In genomic region chr16:22889716-22890115, GRCm38 (mm10) we compare ENCODE assay signal across 25 mouse cellular contexts. TPM values are rescaled to one million over a fixed set of nuclear protein-coding genes. Genes with fewer than 3 reads are reported as not detected.
"Had no signal": no experiment of that assay in that cellular context is flagged by ENCODE, and none has a peak within 500 bp of the region (broad histone marks: within the 10 kb centered on the region; RNA-seq: fewer than 3 reads in every experiment).

No protein-coding gene starts in this region.

- H3K9me3 ChIP-seq: lung, embryonic 15.5 days; midbrain, embryonic 13.5 days; midbrain, embryonic 15.5 days; neural tube, embryonic 13.5 days; neural tube, embryonic 15.5 days had no signal

- H3K4me3 ChIP-seq: lung, embryonic 15.5 days; midbrain, embryonic 13.5 days; midbrain, embryonic 15.5 days; myocyte; neural tube, embryonic 13.5 days; neural tube, embryonic 15.5 days had no signal

- H3K9ac ChIP-seq: lung, embryonic 15.5 days; midbrain, embryonic 13.5 days; midbrain, embryonic 15.5 days; neural tube, embryonic 13.5 days; neural tube, embryonic 15.5 days had no signal

- H3K27me3 ChIP-seq: lung, embryonic 15.5 days; midbrain, embryonic 13.5 days; midbrain, embryonic 15.5 days; neural tube, embryonic 13.5 days; neural tube, embryonic 15.5 days had no signal

- H3K27ac ChIP-seq: lung, embryonic 15.5 days; macrophage; midbrain, embryonic 13.5 days; midbrain, embryonic 15.5 days; neural tube, embryonic 13.5 days; neural tube, embryonic 15.5 days had no signal

- H3K4me2 ChIP-seq: lung, embryonic 15.5 days; midbrain, embryonic 11.5 days; midbrain, embryonic 13.5 days; midbrain, embryonic 15.5 days; neural tube, embryonic 13.5 days; neural tube, embryonic 15.5 days had no signal

- DNase-seq: lung, adult 2 months; lung, postnatal 14 days; lung, postnatal 36 days; retina, postnatal 1 day; right cerebral cortex, adult 18-20 months; right cerebral cortex, postnatal 25 days; right cerebral cortex, postnatal 4 days; spleen, adult 18-20 months; thymus, adult 18-20 months; thymus, postnatal 14 days; thymus, postnatal 36 days had no signal

- H3K4me1 ChIP-seq: lung, embryonic 15.5 days; midbrain, embryonic 13.5 days; midbrain, embryonic 15.5 days; neural tube, embryonic 13.5 days; neural tube, embryonic 15.5 days had no signal

- H3K36me3 ChIP-seq: lung, embryonic 15.5 days; midbrain, embryonic 13.5 days; midbrain, embryonic 15.5 days; neural tube, embryonic 13.5 days; neural tube, embryonic 15.5 days had no signal

- ATAC-seq: lung, postnatal 0 days; midbrain, embryonic 13.5 days; midbrain, embryonic 15.5 days had no signal

RNA-seq across cellular contexts. Expression of gene Ahsg, which starts 1.4 kb away (rescaled TPM):
- total RNA-seq: megakaryocyte, adult 5-6 weeks; megakaryocyte-erythroid progenitor cell, adult 5-6 weeks had no signal
- polyA plus RNA-seq: macrophage; midbrain, embryonic 15.5 days; myocyte; neural tube, embryonic 11.5 days; small intestine, adult 2 months; thymus, postnatal 0 days had no signal

RNA-seq across cellular contexts. Expression of gene Fetub, which starts 28.4 kb away (rescaled TPM):
- total RNA-seq: megakaryocyte, adult 5-6 weeks; megakaryocyte-erythroid progenitor cell, adult 5-6 weeks had no signal
- polyA plus RNA-seq: lung, embryonic 15.5 days; macrophage; midbrain, embryonic 11.5 days; midbrain, embryonic 13.5 days; midbrain, embryonic 15.5 days; neural tube, embryonic 11.5 days; neural tube, embryonic 13.5 days; neural tube, embryonic 15.5 days; small intestine, adult 2 months had no signal
